In the genomic region with DNA sequence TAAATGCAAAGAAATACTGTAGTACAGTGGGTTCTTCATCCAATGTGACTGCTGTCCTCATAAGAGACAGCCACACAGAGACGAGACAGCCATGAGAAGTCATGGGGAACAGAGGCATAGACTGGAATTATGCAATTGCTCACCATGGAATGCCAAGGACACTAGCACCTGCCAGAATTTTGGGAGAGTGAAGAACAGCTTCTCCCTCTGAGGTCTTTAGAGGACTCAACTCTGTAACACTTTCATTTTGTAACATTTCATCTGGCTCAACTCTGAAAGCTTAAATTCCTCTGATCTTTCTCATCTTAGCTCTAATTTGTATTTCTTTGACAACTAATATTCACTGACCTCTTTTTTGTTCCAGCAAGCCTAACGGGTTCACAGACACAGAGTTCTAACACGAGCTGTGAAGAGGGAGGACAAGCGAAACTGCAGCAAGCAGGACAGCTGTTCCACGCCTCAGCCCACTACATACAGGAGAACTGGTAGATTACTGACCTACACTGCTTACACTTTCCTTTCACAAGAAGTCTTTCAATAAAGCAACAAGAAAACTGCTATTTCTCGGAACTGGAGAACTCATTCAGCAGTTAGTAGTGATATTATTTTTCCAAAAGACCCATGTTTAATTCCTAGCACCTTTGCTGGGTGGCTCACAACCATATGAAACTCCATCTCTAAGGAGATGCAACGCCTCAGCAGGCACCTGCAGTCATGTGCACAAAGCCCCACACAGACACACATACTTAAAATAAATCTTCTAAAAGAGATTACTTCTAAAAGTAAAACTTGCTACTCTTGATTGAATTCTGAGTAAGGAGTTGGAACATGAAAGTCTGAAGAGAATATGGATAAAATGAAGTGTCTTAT, we compare ENCODE assay signal across 11 mouse cellular contexts. TPM values are rescaled to one million over a fixed set of nuclear protein-coding genes. Genes with fewer than 3 reads are reported as not detected.
A peak's percentile ranks its signal among the peaks of the same experiment; 100 is the strongest.
DNase-seq lines count a peak whose midpoint lies in the region; ATAC-seq and TF ChIP-seq lines count a peak whose summit lies in the region.
"Had no signal": no experiment of that assay in that cellular context is flagged by ENCODE, and none has a peak within 500 bp of the region (broad histone marks: within the 10 kb centered on the region; RNA-seq: fewer than 3 reads in every experiment).

No protein-coding gene starts in this region.

- H3K4me2 ChIP-seq in lung, postnatal 0 days (replicated peaks; ENCODE audit: low read depth, low read length): no peak overlapping the region
- no peak overlapping the region for H3K4me2 ChIP-seq in neural tube, embryonic 15.5 days
- no peak overlapping the region for H3K4me2 ChIP-seq in forebrain, embryonic 14.5 days (ENCODE audit: low read length)
- H3K4me2 ChIP-seq: heart, embryonic 15.5 days; kidney, embryonic 15.5 days; midbrain, embryonic 12.5 days had no signal

- ATAC-seq in lung, postnatal 0 days: no peak
- no peak for ATAC-seq in neural tube, embryonic 15.5 days (ENCODE audit: low FRiP score)
- no peak for ATAC-seq in forebrain, embryonic 14.5 days

- no peaks in the 10 kb centered on the region for H3K27me3 ChIP-seq in lung, postnatal 0 days (replicated peaks; ENCODE audit: insufficient read depth, low read length)
- H3K27me3 ChIP-seq in neural tube, embryonic 15.5 days (replicated peaks): no peaks in the 10 kb centered on the region
- no peaks in the 10 kb centered on the region for H3K27me3 ChIP-seq in forebrain, embryonic 14.5 days (replicated peaks; ENCODE audit: control insufficient read depth, insufficient read depth, low read length)
- H3K27me3 ChIP-seq: heart, embryonic 15.5 days; kidney, embryonic 15.5 days; midbrain, embryonic 12.5 days had no signal

- peak; percentile 66 to 86 for DNase-seq in adrenal gland, adult (ENCODE audit: inconsistent age in 2 of 2, low spot score in 1 of 2)
- DNase-seq in adrenal gland, postnatal 4 days (ENCODE audit: low spot score in 2 of 2): no peak
- peak; percentile 3 for DNase-seq in lung, postnatal 14 days
- no peak for DNase-seq in lung, postnatal 0 days (ENCODE audit: low spot score)
- DNase-seq in cerebellum, adult 9-10 months: peak; percentile 60
- DNase-seq in heart, postnatal 25 days (ENCODE audit: low spot score): peak; percentile 19
- no peak for DNase-seq in forebrain, embryonic 14.5 days (ENCODE audit: low spot score)

- no peaks in the 10 kb centered on the region for H3K9me3 ChIP-seq in lung, postnatal 0 days (ENCODE audit: low read length)
- no peaks in the 10 kb centered on the region for H3K9me3 ChIP-seq in neural tube, embryonic 15.5 days (replicated peaks)
- H3K9me3 ChIP-seq in forebrain, embryonic 14.5 days (replicated peaks; ENCODE audit: control insufficient read depth, low read length): no peaks in the 10 kb centered on the region
- H3K9me3 ChIP-seq: heart, embryonic 15.5 days; kidney, embryonic 15.5 days; midbrain, embryonic 12.5 days had no signal

- WGBS in lung, postnatal 0 days: 78% methylated on average over 7 of the region's 7 CpGs
- 93% methylated on average over 7 of the region's 7 CpGs for WGBS in neural tube, embryonic 15.5 days
- WGBS in forebrain, embryonic 14.5 days: 82% methylated on average over 7 of the region's 7 CpGs

- intact Hi-C loops in heart, postnatal 25 days (cut with DNase I): loop anchor here (5.0 kb wide), 1 partner anchor 41 kb away; no protein-coding TSS in a partner anchor

- TF ChIP-seq EP300 in lung, postnatal 0 days (IDR thresholded peaks at IDR 0.05): no peak

- TF ChIP-seq CTCF in lung, postnatal 0 days (IDR thresholded peaks at IDR 0.05): no peak

- H3K9ac ChIP-seq in lung, postnatal 0 days (replicated peaks; ENCODE audit: low read depth): no peak overlapping the region
- no peak overlapping the region for H3K9ac ChIP-seq in neural tube, embryonic 15.5 days (replicated peaks)
- H3K9ac ChIP-seq in forebrain, embryonic 14.5 days (ENCODE audit: low read length): no peak overlapping the region
- H3K9ac ChIP-seq: heart, embryonic 15.5 days; kidney, embryonic 15.5 days; midbrain, embryonic 12.5 days had no signal

- H3K36me3 ChIP-seq in lung, postnatal 0 days (ENCODE audit: insufficient read depth, low read length): no peaks in the 10 kb centered on the region
- H3K36me3 ChIP-seq in neural tube, embryonic 15.5 days: peaks cover 6% of the 10 kb centered on the region; the same call in 1 of the 2 replicates
- no peaks in the 10 kb centered on the region for H3K36me3 ChIP-seq in forebrain, embryonic 14.5 days (ENCODE audit: control insufficient read depth, insufficient read depth, low read length)
- H3K36me3 ChIP-seq: heart, embryonic 15.5 days; kidney, embryonic 15.5 days; midbrain, embryonic 12.5 days had no signal

- H3K4me3 ChIP-seq in lung, postnatal 0 days (ENCODE audit: low read depth, low read length): no peak overlapping the region
- no peak overlapping the region for H3K4me3 ChIP-seq in neural tube, embryonic 15.5 days (replicated peaks)
- no peak overlapping the region for H3K4me3 ChIP-seq in forebrain, embryonic 14.5 days (ENCODE audit: low read depth, low read length)
- H3K4me3 ChIP-seq: heart, embryonic 15.5 days; kidney, embryonic 15.5 days; midbrain, embryonic 12.5 days had no signal

- no peaks in the 10 kb centered on the region for H3K4me1 ChIP-seq in lung, postnatal 0 days (ENCODE audit: insufficient read depth, low read depth, low read length)
- H3K4me1 ChIP-seq in neural tube, embryonic 15.5 days: no peaks in the 10 kb centered on the region
- H3K4me1 ChIP-seq in forebrain, embryonic 14.5 days (ENCODE audit: control insufficient read depth, insufficient read depth, low read length): no peaks in the 10 kb centered on the region
- H3K4me1 ChIP-seq: heart, embryonic 15.5 days; kidney, embryonic 15.5 days; midbrain, embryonic 12.5 days had no signal

- H3K27ac ChIP-seq in lung, postnatal 0 days (ENCODE audit: low read length): no peak overlapping the region
- no peak overlapping the region for H3K27ac ChIP-seq in neural tube, embryonic 15.5 days (replicated peaks)
- H3K27ac ChIP-seq in forebrain, embryonic 14.5 days (ENCODE audit: low read depth, low read length): no peak overlapping the region
- H3K27ac ChIP-seq: heart, embryonic 15.5 days; kidney, embryonic 15.5 days; midbrain, embryonic 12.5 days had no signal

RNA-seq across cellular contexts. Expression of a gene that starts 49.7 kb away (rescaled TPM):
- 10 to 100 TPM; 17.4 to 22.7 TPM for total RNA-seq in adrenal gland, postnatal 4 days (2021)
- 2.7 and 3.8 TPM in 2 replicates for polyA plus RNA-seq in lung, postnatal 0 days (2015; fragmentation: Nextera tagmentation; extraction: Ambion mirVana)
- 1 to 10 TPM; 4.7 to 6.6 TPM for total RNA-seq in heart, postnatal 25 days (2021)
- polyA plus RNA-seq in neural tube, embryonic 15.5 days (2015; fragmentation: Nextera tagmentation; extraction: Ambion mirVana): 16.5 and 17.6 TPM in 2 replicates
- 12.1 and 15.9 TPM in 2 replicates for polyA plus RNA-seq in forebrain, embryonic 14.5 days (2014; fragmentation: Nextera tagmentation; extraction: Ambion mirVana)

Comparison
In these comparisons a context has a peak if more than half of its experiments do, and no peak if none do; other contexts are left out.
1. DNase-seq: peak in adrenal gland, adult (2 of 2), lung, postnatal 14 days (single experiment), cerebellum, adult 9-10 months (single experiment) and heart, postnatal 25 days (single experiment); none in adrenal gland, postnatal 4 days (0 of 2), lung, postnatal 0 days (single experiment) and forebrain, embryonic 14.5 days (single experiment).